Mouse (Mus musculus) cerebral cortex, adult 2 months (tissue): ENCODE measurements around the gene Tsr3.

Experiments used
- WGBS: fragments of 180-500 bp; shearing (Covaris S2); methylation state at CpG from one replicate; pipeline ENCODE4 v1.1.7; 2018; 5-methylcytosine and 5-hydroxymethylcytosine counted together

Gene Tsr3

DNA sequence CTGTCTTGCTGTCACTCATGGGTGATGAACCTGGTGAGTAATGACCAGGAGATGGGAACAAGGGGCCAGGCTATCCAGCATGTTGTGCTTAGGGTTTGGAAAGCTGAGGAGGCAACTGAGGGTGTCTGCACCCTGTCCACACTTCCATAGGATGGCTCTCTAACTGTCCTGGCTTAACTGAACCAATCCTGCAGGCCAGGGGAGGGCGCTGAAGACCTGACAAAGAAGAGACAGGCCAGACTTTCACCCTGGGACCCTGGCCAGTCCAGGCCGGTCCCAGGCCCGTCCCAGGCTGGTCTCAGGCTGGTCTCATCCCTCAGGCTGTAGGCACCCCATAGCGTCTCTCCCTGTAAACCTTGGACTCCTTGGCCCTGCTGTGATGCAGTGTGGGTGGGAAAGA is 50.4 kb downstream of the Tsr3 start:
- 41% methylated on average over 4 of the region's 4 CpGs for WGBS
